Mouse (Mus musculus) testis, postnatal 10 days (tissue): Measurements from ENCODE around the gene A930018P22Rik.
"Not testable (repeated sequence)": the region's sequence is repeated elsewhere in the genome, so short reads cannot be mapped to it uniquely, and the experiment has no call there.

Source experiments
- DNase-seq: peaks from one replicate; pipeline ENCODE4 v3.0.0; 2021; ENCODE audit warnings: low spot score

A930018P22Rik gene

DNA sequence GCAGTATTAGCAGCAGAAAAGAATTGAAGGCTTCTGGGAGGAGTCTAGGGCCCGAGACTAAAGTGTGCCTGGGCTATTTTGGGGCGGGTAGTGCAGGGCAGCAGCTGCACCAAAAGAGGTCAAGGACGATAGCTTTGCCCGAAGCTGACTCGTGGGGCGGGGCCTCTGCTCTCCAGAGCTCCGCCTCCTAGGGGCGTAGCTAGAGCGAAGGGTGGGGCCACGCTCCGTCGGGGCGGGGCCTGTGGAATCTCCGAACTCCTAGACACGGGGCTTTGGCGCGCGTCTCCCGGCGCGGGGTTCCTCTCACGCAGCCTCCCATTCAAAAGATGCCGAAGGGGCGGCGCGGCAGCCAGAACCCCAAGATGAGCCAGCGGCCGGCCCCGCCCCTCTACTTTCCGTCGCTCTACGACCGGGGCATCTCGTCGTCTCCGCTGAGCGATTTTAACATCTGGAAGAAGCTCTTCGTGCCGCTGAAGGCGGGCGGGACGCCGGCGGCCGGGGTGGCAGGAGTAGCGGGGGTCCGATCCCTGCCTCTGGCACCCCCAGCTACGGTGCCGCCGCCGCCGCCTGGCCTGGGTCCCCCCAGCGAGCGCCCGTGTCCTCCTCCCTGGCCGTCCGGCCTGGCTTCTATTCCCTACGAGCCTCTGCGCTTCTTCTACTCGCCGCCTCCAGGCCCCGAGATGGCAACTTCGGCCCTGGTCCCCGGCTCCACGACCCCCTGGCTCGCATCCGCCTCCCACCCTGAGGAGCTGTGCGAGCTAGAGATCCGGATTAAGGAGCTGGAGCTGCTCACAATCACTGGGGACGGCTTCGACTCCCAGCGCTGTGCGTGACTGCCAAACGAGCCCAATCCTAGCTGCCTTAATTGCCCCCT lies at the start of gene A930018P22Rik:
Gene A930018P22Rik (plus strand): TSS at position 265 of the 874 bp plus-strand sequence.
- peak; percentile 98 for DNase-seq

DNA sequence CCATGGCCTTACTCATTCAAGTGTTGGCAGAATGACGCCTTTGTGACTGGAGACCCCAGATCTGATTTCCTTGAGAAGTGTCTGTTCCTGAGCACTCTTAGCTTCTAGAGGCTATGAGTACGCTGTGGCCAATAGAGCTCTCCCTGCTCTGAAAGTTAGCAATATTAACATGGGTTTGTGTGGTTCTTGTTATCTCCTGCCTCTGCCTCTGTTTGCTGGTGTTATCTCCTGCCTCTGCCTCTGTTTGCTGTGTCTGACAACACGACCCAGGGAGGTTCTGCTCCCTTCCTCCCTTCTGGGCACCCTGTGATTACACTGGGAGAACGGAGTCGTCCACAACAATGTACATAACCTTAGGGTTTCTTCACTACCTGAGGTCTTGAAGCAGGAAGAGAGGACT lies 44.3 kb upstream of the A930018P22Rik start:
- not testable (repeated sequence) for DNase-seq

DNA sequence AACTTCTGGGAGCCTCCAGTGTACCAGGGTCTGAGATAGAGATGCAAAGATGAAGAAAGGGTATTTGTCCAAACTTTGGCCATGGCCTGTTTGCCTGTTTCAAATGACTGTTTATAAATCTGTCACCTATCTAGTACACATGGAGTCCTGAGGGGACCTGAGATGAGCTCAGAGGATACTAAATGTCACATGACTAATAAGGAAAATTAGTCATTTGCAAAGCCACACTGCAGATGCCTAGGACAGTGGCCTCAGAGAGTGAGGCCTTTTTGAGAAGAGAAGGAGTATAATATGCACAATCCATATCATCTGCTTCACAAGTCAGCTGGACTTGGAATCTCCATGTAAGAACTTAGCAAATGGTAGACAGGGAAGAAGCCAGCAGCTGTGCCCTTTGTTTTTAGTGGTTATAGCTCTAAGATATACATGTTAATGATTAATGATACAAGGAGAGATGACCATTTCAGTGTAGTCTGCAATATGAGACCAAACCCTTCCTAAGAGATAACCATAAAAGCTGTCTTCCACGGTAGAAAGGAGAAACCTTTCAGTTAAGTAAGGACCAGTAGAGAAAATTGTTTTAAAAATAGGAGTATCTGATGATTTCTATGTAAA lies 41.0 kb upstream of the A930018P22Rik start:
- DNase-seq, result not testable (repeated sequence)

DNA sequence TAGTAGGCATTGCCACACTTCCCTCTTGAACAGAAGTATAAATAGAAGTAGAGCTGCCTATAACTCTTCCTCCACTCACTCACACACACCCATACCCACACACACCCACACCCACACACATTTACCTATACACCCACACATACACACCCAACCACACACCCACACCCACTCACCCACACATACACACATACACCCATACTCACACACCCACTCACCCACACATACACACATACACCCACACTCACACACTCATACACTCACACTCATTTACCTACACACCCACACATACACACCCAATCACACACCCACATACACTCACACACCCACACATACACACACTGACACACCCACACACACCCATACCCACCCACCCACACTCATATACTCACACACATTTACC lies 40.1 kb upstream of the A930018P22Rik start:
- no peak for DNase-seq

DNA sequence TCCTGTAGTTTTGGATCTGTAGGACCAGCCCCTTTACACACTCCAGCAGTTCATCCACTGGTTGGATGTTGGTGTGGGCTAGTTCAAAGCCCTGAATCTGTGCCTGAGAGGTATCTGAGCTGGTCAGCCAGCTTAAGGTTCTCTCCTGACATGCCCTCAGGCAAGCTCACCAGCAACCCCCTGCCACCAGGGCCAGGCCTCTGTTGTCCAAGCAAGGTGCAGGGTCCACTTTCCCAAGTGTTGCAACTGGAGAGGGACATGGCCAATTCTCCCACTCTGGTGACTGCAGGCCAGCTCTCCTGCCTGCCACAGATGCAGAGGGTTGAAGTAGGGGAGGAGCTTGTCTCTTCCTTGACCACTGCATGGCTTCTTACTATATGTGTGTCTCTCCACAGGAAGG lies 38.5 kb upstream of the A930018P22Rik start:
- not testable (repeated sequence) for DNase-seq

DNA sequence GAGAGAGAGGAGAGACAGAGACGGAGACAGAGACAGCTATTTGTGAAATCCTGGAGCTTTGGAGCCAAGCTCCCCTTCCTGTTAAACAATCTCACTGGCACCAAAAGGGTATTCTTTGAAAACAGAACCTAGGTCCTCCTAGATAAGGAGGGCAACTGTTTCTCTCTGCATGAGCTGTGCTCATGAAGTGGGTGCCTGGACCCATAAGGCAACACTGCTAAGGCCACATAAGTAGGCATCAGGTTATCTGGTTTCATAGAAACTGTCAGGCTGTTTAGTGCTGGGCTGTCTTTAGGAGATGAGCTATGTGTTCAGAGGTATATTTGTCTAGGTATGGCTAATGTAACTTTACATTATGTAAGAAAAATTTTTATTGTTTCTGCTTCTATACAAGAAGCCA lies 35.0 kb upstream of the A930018P22Rik start:
- DNase-seq, result not testable (repeated sequence)

DNA sequence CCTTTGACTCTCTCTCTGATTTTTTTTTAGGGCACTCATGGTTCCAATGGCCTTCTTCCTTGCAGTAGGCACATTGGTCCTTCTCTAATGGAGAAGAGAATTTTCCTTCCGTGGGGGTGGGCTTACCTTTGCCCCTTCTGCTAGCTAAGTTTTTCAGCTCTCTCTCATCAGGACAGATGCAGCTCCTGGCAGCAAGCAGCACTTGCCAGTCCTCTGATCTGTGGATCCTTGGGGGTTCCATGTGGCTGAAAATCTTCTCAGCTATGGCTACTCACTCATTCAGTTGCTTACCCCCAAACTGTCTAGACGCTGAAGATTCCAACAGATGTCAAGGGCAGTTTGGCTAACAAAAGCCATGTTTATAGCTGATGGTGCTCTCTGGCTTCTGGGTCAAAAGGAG lies 29.3 kb upstream of the A930018P22Rik start:
- DNase-seq, result no peak

DNA sequence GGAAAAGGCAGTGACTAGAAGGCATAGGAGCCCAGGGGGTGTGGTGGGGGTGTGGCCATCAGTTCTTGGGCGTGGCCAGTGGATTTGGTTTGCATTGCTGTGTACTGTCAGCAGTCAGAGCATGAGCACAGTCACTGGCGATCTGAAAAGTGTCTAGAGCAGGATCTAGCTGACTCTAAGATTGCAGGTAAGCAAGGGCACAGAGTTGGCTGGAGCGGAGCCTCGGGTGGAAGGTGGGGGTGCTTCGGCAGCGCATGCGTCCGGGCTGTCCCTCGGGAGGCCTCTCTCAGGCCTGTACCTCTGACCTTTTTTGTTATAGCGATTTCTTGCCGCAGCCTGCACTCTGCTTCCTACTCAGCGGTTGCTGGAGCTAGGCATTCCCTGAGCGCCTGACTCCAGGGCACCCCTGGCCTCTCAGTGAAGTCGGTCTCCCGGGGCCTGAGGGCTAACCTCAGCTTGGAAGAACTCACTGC lies 26.8 kb upstream of the A930018P22Rik start, which contains the start of gene Cd59a:
Gene Cd59a (plus strand): TSS at position 61 of the 473 bp plus-strand sequence.
- DNase-seq, result peak; percentile 90

DNA sequence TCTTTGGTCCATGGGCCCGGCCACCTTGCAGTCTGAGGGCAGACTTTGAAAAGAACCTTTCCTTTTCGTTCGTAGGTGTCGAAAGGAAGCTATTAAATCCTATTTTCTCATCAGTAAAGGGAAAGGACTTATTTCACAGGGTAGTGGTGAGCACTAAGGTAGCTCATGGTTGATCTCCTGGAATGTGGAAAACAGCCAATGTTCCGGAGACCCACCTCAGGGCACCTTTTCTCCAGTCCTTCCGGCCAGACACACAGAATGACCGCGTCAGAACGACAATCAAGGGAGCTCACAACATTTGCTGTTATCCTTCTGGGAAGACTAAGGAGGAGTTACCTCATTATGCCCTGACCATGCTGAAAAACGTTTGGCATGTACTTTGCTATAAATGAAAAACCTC lies 26.3 kb upstream of the A930018P22Rik start:
- DNase-seq, result no peak

DNA sequence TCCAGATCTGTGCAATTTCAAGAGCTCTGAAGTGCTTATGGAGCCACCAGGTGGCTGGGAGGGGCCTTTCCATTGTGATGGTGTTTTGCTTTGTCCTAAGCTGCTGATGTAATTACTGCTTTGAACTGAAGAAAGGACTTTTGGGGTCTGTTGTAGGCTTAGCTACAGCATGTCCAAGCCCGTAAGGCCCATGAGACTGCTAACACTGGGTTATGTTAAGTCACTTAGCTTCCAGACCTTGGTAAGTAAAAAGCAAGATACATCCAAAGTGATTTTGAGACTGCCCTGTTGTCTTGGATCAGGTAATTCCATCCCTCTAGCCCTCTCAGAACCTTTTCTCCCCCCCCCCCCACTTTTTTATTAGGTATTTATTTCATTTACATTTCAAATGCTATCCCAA lies 25.8 kb upstream of the A930018P22Rik start:
- not testable (repeated sequence) for DNase-seq

DNA sequence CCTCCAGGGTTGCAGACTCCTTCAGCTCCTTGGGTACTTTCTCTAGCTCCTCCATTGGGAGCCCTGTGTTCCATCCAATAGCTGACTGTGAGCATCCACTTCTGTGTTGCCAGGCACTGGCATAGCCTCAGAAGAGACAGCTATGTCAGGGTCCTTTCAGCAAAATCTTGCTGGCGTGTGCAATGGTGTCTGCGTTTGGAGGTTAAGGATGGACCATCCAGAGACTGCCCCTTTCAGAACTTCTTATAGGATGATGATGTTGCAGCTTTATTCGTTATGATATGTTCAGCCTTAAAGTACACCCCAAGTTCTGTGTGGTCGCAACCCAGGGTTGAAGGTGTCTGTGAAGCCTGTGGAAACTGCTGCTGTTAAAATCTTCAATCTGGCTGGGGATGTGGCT lies 25.2 kb upstream of the A930018P22Rik start:
- not testable (repeated sequence) for DNase-seq

DNA sequence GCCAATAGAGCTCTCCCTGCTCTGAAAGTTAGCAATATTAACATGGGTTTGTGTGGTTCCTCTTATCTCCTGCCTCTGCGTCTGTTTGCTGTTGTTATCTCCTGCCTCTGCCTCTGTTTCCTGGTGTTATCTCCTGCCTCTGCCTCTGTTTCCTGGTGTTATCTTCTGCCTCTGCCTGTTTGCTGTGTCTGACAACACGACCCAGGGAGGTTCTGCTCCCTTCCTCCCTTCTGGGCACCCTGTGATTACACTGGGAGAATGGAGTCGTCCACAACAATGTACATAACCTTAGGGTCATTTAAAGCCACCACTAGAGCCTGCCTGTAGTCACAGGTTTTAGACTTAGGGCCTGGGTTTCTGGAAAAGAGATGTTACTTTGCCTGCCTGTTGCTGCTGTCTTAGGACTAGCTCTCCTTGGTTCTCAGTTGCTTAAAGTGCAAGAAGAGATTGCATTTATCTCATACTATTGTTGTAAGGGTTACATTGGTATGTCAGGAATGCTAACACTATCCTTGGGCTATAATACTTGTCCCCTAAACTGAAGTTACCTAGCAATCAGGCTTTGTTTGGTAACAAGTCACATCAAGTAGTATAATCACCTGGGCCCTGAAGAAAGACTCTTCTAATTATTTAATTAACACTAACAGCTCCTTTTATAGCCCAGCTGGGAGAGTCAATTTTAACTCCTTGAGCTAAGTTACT lies 23.9 kb upstream of the A930018P22Rik start:
- no peak for DNase-seq

DNA sequence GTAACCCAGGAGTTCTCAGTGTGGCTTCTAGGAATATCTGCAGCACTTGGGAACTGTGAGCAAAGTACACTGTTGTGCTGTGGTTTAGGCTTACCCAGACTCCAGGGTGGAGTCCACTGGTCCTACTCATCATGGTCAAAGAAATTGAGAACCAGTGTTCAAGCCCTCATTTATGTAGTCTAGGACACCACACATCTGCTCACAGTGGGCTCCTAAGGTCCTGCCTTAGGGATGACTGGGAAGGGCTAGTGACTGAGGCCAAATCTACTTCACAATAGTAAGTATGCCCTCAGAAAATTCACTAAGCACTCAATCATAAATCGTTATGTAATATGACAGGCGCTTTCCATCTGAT lies 23.4 kb upstream of the A930018P22Rik start:
- DNase-seq, result no peak

DNA sequence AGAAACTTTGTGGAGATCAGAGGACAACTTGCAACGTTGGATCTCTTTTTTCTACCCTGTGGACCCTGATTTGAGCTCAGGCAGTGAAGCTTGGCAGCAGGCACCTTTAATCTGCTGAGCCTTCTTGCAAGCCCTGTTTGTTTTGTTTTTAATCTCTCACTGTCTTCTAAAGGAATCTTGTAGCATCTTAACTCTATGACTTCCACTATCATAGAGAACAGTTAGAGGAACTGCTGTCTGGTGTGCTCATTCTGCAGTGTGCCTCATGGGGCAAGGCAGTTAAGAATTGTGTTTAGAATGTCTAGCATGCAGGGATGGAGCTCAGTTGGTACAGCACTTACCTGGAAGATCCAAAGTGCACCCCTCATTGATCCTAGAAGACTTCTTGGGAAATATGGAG lies 22.6 kb upstream of the A930018P22Rik start:
- no peak for DNase-seq

DNA sequence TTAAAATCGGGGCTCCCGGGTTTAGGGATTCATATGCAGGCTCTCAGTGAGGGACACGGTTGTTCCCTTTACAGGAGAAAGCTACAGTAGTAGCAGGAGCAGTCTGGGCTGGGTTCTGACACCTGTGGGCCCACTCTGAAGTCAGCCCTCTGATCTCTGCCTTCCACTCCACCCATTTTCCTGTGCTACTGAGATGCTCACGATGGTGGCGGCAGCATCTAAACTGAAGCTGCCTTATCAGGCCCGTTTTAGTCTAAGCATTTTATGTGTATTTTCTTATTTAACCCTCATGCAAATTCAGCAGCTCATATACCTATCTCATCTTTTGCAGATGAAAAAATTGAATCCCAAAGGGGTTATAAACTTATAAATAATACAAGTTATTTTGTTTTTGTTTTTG lies 17.8 kb upstream of the A930018P22Rik start:
- no peak for DNase-seq

DNA sequence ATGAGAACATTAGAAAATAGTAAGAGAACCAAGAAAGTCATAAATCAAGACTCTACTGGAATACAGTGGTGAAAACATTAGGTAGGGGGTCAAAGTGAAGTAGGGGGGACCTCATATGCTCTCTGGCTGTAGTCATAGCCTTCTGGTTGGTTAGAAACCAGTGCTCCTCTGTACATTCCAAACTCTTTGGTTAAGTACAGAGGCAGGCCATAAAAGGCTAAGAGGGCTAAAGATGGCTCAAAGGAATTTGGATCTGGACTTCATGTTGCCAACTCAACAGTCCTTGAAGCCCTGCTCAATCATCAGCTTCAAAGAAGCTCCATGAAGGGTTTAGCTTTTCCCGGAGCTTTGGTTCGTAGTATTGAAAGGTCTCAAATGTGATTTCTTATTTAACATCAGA lies 13.5 kb upstream of the A930018P22Rik start:
- DNase-seq, result not testable (repeated sequence)

DNA sequence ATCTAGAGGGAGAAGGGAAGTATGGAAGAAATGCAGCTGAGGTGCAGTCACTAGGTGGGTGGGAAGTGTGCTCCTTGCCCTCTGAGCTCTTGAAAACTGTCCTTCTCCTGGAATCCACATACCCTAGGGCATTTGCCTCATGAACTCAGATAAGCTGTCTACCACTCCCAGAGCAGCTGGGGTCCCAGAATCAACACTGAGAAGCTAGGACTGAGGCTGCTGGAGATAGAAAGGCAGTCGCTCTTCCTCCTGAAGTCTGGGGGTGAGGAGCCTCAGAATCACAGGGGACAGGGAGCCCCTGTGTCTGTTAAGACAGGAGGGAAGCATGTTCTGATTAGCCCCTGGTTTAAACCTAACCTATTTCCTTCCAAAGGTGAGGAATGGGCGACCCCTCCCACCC lies 13.0 kb upstream of the A930018P22Rik start:
- no peak for DNase-seq

DNA sequence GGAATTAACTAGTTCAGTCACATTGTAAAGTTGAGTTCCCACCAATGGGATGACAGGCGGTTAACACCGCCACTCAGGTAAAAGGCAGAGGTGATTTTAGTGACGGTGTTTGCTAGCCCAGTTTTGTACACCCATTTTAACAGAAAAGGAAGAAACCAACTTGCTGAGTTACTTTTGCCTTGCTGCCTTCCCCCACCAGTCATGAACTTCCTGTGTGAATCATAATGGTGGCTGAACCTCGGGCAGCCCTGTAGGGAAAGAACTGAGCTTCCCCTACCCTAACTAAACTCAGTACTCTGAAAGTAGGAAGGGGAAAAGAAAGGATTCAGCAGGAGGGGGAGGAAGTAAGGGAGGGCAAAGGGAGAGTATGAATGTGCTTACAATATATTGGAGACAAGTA lies 12.5 kb upstream of the A930018P22Rik start:
- DNase-seq, result no peak

DNA sequence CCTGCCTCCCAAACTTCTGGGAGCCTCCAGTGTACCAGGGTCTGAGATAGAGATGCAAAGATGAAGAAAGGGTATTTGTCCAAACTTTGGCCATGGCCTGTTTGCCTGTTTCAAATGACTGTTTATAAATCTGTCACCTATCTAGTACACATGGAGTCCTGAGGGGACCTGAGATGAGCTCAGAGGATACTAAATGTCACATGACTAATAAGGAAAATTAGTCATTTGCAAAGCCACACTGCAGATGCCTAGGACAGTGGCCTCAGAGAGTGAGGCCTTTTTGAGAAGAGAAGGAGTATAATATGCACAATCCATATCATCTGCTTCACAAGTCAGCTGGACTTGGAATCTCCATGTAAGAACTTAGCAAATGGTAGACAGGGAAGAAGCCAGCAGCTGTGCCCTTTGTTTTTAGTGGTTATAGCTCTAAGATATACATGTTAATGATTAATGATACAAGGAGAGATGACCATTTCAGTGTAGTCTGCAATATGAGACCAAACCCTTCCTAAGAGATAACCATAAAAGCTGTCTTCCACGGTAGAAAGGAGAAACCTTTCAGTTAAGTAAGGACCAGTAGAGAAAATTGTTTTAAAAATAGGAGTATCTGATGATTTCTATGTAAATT lies 11.3 kb upstream of the A930018P22Rik start:
- DNase-seq, result not testable (repeated sequence)

DNA sequence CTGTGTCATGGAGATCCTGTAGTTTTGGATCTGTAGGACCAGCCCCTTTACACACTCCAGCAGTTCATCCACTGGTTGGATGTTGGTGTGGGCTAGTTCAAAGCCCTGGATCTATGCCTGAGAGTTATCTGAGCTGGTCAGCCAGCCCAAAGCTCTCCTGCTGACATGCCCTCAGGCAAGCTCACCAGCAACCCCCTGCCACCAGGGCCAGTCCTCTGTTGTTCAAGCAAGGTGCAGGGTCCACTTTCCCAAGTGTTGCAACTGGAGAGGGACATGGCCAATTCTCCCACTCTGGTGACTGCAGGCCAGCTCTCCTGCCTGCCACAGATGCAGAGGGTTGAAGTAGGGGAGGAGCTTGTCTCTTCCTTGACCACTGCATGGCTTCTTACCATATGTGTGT lies 9.0 kb upstream of the A930018P22Rik start:
- not testable (repeated sequence) for DNase-seq

DNA sequence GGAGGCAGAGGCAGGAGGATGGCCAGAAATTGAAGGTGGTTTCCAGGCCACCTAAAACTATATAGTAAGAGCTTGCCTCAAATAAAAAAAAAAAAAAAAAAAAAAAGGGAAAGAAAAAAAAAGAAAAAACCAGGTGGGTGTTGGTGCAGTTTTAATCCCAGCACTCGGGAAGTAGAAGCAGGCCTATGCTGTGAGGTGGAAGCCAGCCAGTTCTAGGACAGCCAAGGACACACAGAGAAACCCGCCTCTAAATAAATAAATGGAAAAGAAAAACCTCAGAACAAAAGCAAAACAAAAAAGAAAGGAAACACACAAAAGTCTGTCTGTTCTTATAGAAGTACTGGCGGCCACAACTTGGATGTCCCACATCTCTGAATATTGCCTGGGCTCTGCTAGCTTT lies 7.7 kb upstream of the A930018P22Rik start:
- DNase-seq, result no peak

DNA sequence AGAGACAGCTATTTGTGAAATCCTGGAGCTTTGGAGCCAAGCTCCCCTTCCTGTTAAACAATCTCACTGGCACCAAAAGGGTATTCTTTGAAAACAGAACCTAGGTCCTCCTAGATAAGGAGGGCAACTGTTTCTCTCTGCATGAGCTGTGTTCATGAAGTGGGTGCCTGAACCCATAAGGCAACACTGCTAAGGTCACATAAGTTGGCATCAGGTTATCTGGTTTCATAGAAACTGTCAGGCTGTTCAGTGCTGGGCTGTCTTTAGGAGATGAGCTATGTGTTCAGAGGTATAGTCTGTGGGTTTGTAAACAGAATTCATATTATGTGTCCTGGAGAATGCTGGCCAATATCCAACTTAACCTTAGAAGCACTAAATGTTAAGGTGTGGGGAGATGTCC lies 5.4 kb upstream of the A930018P22Rik start:
- not testable (repeated sequence) for DNase-seq
